In the genomic region with DNA sequence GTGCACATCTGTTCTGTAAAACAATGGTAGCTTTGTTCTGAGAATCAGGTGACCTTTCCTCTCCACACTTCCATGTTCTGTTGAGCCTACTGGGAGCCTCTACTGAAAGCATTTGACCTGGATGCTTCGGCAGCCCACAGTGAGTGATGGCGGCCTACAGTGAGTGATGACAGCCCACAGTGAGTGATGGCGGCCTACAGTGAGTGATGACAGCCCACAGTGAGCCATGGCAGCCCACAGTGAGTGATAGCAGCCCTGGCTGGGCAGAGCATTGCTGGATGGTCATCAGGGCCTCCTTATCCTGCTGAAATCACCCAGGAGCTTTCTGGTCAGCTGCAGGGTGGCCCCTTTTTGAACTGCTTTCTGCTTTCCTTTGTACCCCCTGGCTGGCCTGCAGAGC, we compare ENCODE assay signal across 23 mouse cellular contexts.
A peak's percentile ranks its signal among the peaks of the same experiment; 100 is the strongest.
DNase-seq lines count a peak whose midpoint lies in the region; ATAC-seq and TF ChIP-seq lines count a peak whose summit lies in the region.
"Had no signal": no experiment of that assay in that cellular context is flagged by ENCODE, and none has a peak within 500 bp of the region (broad histone marks: within the 10 kb centered on the region; RNA-seq: fewer than 3 reads in every experiment).

No protein-coding gene starts in this region.

- intact Hi-C loops in heart, adult 2 months (cut with DNase I), result no loop called here

- no peaks in the 10 kb centered on the region for H3K9me3 ChIP-seq in heart, embryonic 14.5 days (ENCODE audit: control insufficient read depth, low read length)
- H3K9me3 ChIP-seq in hindbrain, embryonic 10.5 days, result no peaks in the 10 kb centered on the region
- no peaks in the 10 kb centered on the region for H3K9me3 ChIP-seq in hindbrain, embryonic 12.5 days (replicated peaks)
- no peaks in the 10 kb centered on the region for H3K9me3 ChIP-seq in intestine, embryonic 15.5 days
- H3K9me3 ChIP-seq: embryonic facial prominence, embryonic 12.5 days; embryonic facial prominence, embryonic 15.5 days; hindbrain, embryonic 15.5 days had no signal

- ATAC-seq in heart, embryonic 14.5 days (ENCODE audit: insufficient number of reproducible peaks, insufficient read depth, low FRiP score, low read depth), result peak; percentile 60; the same call in 1 of the 2 replicates
- ATAC-seq in hindbrain, embryonic 12.5 days (ENCODE audit: low FRiP score), result no peak
- ATAC-seq in intestine, embryonic 15.5 days, result no peak
- ATAC-seq: forebrain, embryonic 14.5 days; forebrain, postnatal 0 days had no signal

- H3K27me3 ChIP-seq in heart, embryonic 14.5 days (ENCODE audit: control insufficient read depth, insufficient read depth, low read length), result peaks cover 71% of the 10 kb centered on the region
- H3K27me3 ChIP-seq in heart, adult 2 months (ENCODE audit: control insufficient read depth, insufficient read depth, low read length), result no peaks in the 10 kb centered on the region
- no peaks in the 10 kb centered on the region for H3K27me3 ChIP-seq in hindbrain, embryonic 10.5 days (ENCODE audit: insufficient read depth, poor library complexity, severe bottlenecking)
- no peaks in the 10 kb centered on the region for H3K27me3 ChIP-seq in hindbrain, embryonic 12.5 days
- no peaks in the 10 kb centered on the region for H3K27me3 ChIP-seq in intestine, embryonic 15.5 days (replicated peaks)
- H3K27me3 ChIP-seq: embryonic facial prominence, embryonic 12.5 days; embryonic facial prominence, embryonic 15.5 days; hindbrain, embryonic 15.5 days had no signal

- H3K9ac ChIP-seq in heart, embryonic 14.5 days (ENCODE audit: low read length), result no peak overlapping the region
- no peak overlapping the region for H3K9ac ChIP-seq in heart, adult 2 months (ENCODE audit: low read depth, low read length)
- H3K9ac ChIP-seq in hindbrain, embryonic 12.5 days, result no peak overlapping the region
- H3K9ac ChIP-seq in intestine, embryonic 15.5 days, result no peak overlapping the region
- H3K9ac ChIP-seq: embryonic facial prominence, embryonic 12.5 days; embryonic facial prominence, embryonic 15.5 days; forebrain, postnatal 0 days; hindbrain, embryonic 15.5 days had no signal

- TF ChIP-seq EP300 in heart, adult 2 months (IDR thresholded peaks at IDR 0.05; ENCODE audit: insufficient read depth, low read depth, low read length), result no peak

- H3K79me2 ChIP-seq in heart, adult 2 months (replicated peaks; ENCODE audit: control insufficient read depth, insufficient read depth, low read length), result no peaks in the 10 kb centered on the region

- TF ChIP-seq CTCF in heart, adult 2 months (IDR thresholded peaks at IDR 0.05), result no peak
- no peak for TF ChIP-seq CTCF in olfactory bulb, adult 2 months (IDR thresholded peaks at IDR 0.05; ENCODE audit: insufficient read depth, low read depth, low read length)

- no peak overlapping the region for H3K4me3 ChIP-seq in heart, embryonic 14.5 days (ENCODE audit: control insufficient read depth in 1 of 2, insufficient read depth in 1 of 2, low read depth in 1 of 2, low read length in 2 of 2)
- H3K4me3 ChIP-seq in heart, adult 2 months, result no peak overlapping the region
- H3K4me3 ChIP-seq in hindbrain, embryonic 10.5 days, result no peak overlapping the region
- H3K4me3 ChIP-seq in hindbrain, embryonic 12.5 days, result no peak overlapping the region
- no peak overlapping the region for H3K4me3 ChIP-seq in olfactory bulb, adult 2 months (ENCODE audit: insufficient read depth, low read depth, low read length)
- no peak overlapping the region for H3K4me3 ChIP-seq in intestine, embryonic 15.5 days (replicated peaks)
- H3K4me3 ChIP-seq: embryonic facial prominence, embryonic 12.5 days; embryonic facial prominence, embryonic 15.5 days; gastrocnemius, adult 2 months; hindbrain, embryonic 15.5 days had no signal

- no peaks in the 10 kb centered on the region for H3K36me3 ChIP-seq in heart, embryonic 14.5 days (ENCODE audit: control insufficient read depth, insufficient read depth, low read length)
- no peaks in the 10 kb centered on the region for H3K36me3 ChIP-seq in heart, adult 2 months (ENCODE audit: control insufficient read depth, insufficient read depth, low read length)
- no peaks in the 10 kb centered on the region for H3K36me3 ChIP-seq in hindbrain, embryonic 10.5 days
- H3K36me3 ChIP-seq in hindbrain, embryonic 12.5 days, result no peaks in the 10 kb centered on the region
- H3K36me3 ChIP-seq in intestine, embryonic 15.5 days, result no peaks in the 10 kb centered on the region
- H3K36me3 ChIP-seq: embryonic facial prominence, embryonic 12.5 days; embryonic facial prominence, embryonic 15.5 days had no signal

- no peak for TF ChIP-seq POLR2A in heart, adult 2 months (IDR thresholded peaks at IDR 0.05; ENCODE audit: insufficient read depth, low read depth, low read length)
- TF ChIP-seq POLR2A in olfactory bulb, adult 2 months (IDR thresholded peaks at IDR 0.05; ENCODE audit: insufficient read depth, low read depth, low read length), result no peak

- 16% methylated on average over 3 of the region's 3 CpGs for WGBS in heart, embryonic 14.5 days
- 28% methylated on average over 3 of the region's 3 CpGs for WGBS in heart, adult 2 months
- WGBS in hindbrain, embryonic 10.5 days, result 64% methylated on average over 3 of the region's 3 CpGs
- 55% methylated on average over 3 of the region's 3 CpGs for WGBS in hindbrain, embryonic 12.5 days
- 77% methylated on average over 3 of the region's 3 CpGs for WGBS in olfactory bulb, adult 2 months
- WGBS in intestine, embryonic 15.5 days, result 70% methylated on average over 3 of the region's 3 CpGs

- H3K4me1 ChIP-seq in heart, embryonic 14.5 days (ENCODE audit: control insufficient read depth in 2 of 2, insufficient read depth in 2 of 2, low read length in 2 of 2), result peaks cover 0 to 2% of the 10 kb centered on the region in 2 experiments; a peak in 1 of 4 replicates
- H3K4me1 ChIP-seq in heart, adult 2 months (ENCODE audit: control insufficient read depth, insufficient read depth, low read length), result no peaks in the 10 kb centered on the region
- H3K4me1 ChIP-seq in hindbrain, embryonic 10.5 days (replicated peaks), result 0 out of 2 replicates have a peak, but pooled peaks cover 4% of the 10 kb centered on the region
- no peaks in the 10 kb centered on the region for H3K4me1 ChIP-seq in hindbrain, embryonic 12.5 days
- H3K4me1 ChIP-seq in olfactory bulb, adult 2 months (ENCODE audit: control insufficient read depth, insufficient read depth, low read length), result peaks cover 35% of the 10 kb centered on the region
- no peaks in the 10 kb centered on the region for H3K4me1 ChIP-seq in intestine, embryonic 15.5 days (replicated peaks)
- H3K4me1 ChIP-seq: embryonic facial prominence, embryonic 12.5 days; embryonic facial prominence, embryonic 15.5 days; hindbrain, embryonic 15.5 days had no signal

- no peak for DNase-seq in heart, adult 2 months
- peak; percentile 17 for DNase-seq in hindbrain, embryonic 10.5 days (ENCODE audit: low spot score)
- DNase-seq: adrenal gland, adult 2 months; adrenal gland, postnatal 14 days; cerebellum, adult 11 months; cerebellum, adult 2 months; cerebellum, adult 9-11 months; cerebellum, postnatal 25 days; forebrain, postnatal 0 days; gastrocnemius, adult 2 months; gastrocnemius, postnatal 14 days; heart, adult 11 months; heart, postnatal 36 days; kidney, adult 11 months; kidney, adult 9 months had no signal

- no peak overlapping the region for H3K27ac ChIP-seq in heart, embryonic 14.5 days (replicated peaks in 1 of 2; ENCODE audit: control insufficient read depth in 1 of 2, insufficient read depth in 1 of 2, low read depth in 2 of 2, low read length in 2 of 2)
- no peak overlapping the region for H3K27ac ChIP-seq in heart, adult 2 months
- H3K27ac ChIP-seq in hindbrain, embryonic 10.5 days, result no peak overlapping the region
- H3K27ac ChIP-seq in hindbrain, embryonic 12.5 days, result no peak overlapping the region
- H3K27ac ChIP-seq in olfactory bulb, adult 2 months (ENCODE audit: insufficient read depth, low read depth, low read length), result peak overlapping the region; percentile 70
- no peak overlapping the region for H3K27ac ChIP-seq in intestine, embryonic 15.5 days
- H3K27ac ChIP-seq: embryonic facial prominence, embryonic 12.5 days; embryonic facial prominence, embryonic 15.5 days; gastrocnemius, adult 2 months; hindbrain, embryonic 15.5 days had no signal

- H3K4me2 ChIP-seq in heart, embryonic 14.5 days (ENCODE audit: low read length), result no peak overlapping the region
- no peak overlapping the region for H3K4me2 ChIP-seq in hindbrain, embryonic 12.5 days (replicated peaks)
- H3K4me2 ChIP-seq in intestine, embryonic 15.5 days (replicated peaks), result no peak overlapping the region
- H3K4me2 ChIP-seq: embryonic facial prominence, embryonic 12.5 days; embryonic facial prominence, embryonic 15.5 days; hindbrain, embryonic 15.5 days had no signal
